Mouse (Mus musculus) brain, adult 2 months (tissue): Measurements from ENCODE around the gene Pdk2.

Experiments
- DNase-seq: peaks from one replicate; pipeline ENCODE4 v3.0.0; 2011; ENCODE audit warnings: low read depth, low spot score

Pdk2 gene

GRCm38 (mm10) chr11:95004136-95004936, 36.8 kb downstream of the Pdk2 start:
- DNase-seq = no peak

DNA sequence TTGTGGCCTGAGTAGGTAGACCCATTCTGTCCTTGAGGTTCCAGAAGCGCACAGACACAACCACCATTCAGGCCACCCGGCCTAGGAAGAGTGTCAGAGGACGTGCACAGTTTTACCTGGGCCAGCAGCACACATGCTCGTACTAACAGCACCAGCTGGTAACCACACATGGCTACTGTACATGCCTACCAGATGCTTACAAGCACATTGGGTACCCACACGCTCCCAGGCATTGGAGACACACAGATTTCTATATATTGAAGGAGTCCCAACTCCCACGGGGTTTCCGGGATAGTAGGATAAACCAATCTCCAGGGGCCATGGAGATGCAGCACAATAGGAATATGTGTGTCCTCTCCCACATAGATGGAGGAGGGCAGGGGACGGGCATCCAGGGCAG, 38.4 kb downstream of the Pdk2 start:
- peak; percentile 69 for DNase-seq

GRCm38 (mm10) chr11:95001584-95002347, 39.4 kb downstream of the Pdk2 start:
- no peak for DNase-seq

- peak; percentile 97 for DNase-seq
Observed at GRCm38 (mm10) chr11:95001058-95001457, 40.1 kb downstream of the Pdk2 start.

GRCm38 (mm10) chr11:95000548-95000947, 40.6 kb downstream of the Pdk2 start:
- no peak for DNase-seq

- no peak for DNase-seq
Observed at GRCm38 (mm10) chr11:95000128-95000527, 41.0 kb downstream of the Pdk2 start.

DNA sequence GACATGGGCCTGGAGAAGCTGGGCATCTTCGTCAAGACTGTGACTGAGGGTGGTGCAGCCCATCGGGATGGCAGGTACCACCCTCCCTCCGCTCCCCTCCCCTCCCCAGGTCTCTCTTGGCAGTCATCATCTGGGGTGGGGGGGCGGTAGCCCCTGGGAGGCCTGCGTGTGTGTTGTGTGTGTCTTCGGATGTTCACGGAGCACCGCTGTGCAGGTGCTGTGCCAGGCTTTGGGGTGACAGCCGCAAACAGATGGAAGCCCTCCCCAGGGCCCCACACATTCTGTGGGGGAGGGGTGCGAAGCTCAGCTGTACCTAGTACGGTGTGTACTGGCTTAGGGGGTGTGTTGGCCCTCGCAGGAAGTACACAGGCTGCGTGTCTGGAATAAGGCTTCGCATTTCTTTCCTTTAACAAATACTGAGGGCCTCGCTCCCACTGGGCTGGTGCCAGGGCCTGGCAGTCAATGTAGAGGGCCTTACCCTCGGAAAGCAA, 43.1 kb downstream of the Pdk2 start:
- peak; percentile 65 for DNase-seq

GRCm38 (mm10) chr11:94997596-94997995, 43.6 kb downstream of the Pdk2 start:
- DNase-seq = no peak

- no peak for DNase-seq
Observed at GRCm38 (mm10) chr11:94996984-94997383, 44.2 kb downstream of the Pdk2 start.

GRCm38 (mm10) chr11:94996101-94996500, 45.1 kb downstream of the Pdk2 start:
- DNase-seq = peak; percentile 80

- no peak for DNase-seq
Observed at GRCm38 (mm10) chr11:94994947-94995772, 46.0 kb downstream of the Pdk2 start.

DNA sequence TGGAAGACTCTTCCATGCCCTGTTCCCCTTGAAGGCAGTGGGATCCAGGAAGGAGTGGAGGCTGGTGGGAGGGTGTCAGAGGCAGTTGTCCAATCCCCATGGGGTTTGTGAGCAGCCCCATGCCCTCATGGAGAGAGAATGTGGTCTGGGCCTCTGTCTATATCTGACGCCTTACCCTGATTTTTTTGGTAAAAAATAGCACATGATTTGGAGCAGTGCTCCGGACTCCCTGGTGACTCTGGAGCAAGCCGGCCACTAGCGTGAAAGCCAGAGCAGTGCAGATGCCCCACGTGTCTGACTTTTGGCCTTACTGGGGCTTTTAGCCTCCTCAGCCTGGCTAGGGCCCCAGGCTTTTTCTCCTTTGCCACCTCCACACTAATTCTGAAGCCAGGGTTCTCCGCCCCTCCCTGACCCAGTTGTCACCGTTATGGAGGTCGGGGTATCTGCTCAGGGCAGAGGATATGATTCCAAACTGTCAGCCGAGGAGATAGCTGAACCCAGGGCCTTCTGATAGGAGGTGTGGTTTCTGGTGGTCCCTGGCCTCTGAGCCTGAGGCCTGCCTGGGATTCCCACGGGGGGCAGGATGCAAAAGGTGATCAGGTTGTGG, 46.8 kb downstream of the Pdk2 start:
- peak; percentile 59 for DNase-seq

DNA sequence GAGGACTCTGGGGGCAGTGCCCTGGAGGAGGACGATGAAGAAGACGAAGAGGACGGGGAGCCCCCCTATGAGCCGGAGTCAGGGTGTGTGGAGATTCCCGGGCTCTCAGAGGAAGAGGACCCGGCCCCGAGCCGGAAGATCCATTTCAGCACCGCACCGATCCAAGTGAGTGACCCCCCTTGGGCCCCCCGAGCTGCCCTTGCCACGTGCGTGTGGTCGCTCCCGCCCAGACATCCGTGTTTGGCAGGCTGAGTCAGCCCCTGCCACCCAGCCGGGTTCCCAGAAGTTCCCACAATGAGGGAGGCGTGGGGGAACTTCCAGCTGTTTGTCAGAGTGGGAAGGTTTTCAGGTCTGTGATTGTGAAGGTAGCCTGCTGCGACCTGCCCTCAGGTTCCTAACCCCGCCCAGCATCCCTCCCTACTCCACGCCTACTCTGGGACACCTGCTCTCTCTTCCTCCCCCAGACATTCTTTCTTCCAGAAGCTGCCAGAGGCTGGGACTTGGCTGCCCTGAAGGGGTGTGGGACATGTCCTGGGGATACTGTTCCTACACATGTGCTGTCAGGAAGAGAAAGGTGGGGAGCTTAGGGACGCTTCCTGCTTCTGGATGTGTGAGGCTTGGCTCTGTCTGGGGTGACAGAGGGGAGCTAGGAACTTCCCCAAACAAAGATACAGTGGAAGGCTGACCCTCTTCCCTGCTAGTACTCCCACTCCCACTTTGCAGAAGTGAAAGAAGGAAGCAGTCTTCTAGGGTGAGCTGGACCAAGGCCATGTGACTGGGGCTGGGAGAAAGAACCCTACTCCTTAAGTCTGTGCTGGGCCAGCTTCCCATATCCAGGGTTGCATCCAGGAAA, 48.2 kb downstream of the Pdk2 start:
- peak; percentile 73 for DNase-seq

GRCm38 (mm10) chr11:94992480-94992753, 48.7 kb downstream of the Pdk2 start:
- no peak for DNase-seq

- DNase-seq = peak; percentile 68
Observed at GRCm38 (mm10) chr11:94991641-94992479, 49.3 kb downstream of the Pdk2 start.

GRCm38 (mm10) chr11:94990749-94991577, 50.2 kb downstream of the Pdk2 start, which contains the start of gene Ppp1r9b:
TSS of gene Ppp1r9b (plus strand) at chr11:94991035.
- peak; percentile 97 for DNase-seq

GRCm38 (mm10) chr11:94990102-94990748, 50.9 kb downstream of the Pdk2 start:
- no peak for DNase-seq

DNA sequence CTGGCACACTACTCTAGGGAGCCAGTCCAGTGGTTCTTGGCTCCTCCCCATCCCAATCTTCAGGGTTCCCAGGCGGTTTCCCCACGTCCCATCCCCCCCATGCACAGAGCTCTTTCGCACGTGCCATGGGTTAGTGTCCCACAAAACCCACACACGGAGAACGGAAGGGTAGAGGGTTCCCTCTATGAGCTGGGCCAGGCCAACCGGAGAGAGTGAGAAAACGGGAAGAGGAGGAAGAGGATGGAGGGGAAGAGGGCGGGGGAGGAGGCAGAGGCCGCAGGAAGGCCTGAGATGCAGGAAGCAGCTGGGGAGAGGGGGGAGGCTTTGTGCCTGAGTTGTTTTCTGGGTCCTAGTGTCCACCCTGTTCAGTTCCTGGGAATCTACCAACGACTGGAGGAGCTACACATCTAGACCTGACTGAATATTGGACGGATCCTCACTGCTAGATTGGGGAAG, 51.6 kb downstream of the Pdk2 start:
- DNase-seq = peak; percentile 99
